Mouse (Mus musculus) lung, embryonic 15.5 days (tissue): ENCODE results near the gene Gpr18. TPM values are rescaled to one million over a fixed set of nuclear protein-coding genes. Genes with fewer than 3 reads are reported as not detected.

Experiments used
- ATAC-seq: fragments of 200-750 bp; cut with Nextera tagmentation; 2 replicates; pipeline ENCODE4 v1.8.0; 2017; ENCODE audit warnings: moderate number of reproducible peaks, borderline replicate concordance; ENCODE audit not compliant: low FRiP score, low TSS enrichment; ENCODE audit errors: extremely low read depth
- H3K27ac ChIP-seq: fragments of 300-500 bp; sonication (generic); 2 replicates; pipeline ENCODE4 v1.5.1; 2015; ENCODE audit warnings: moderate library complexity, mild to moderate bottlenecking, inconsistent platforms
- H3K27me3 ChIP-seq: fragments of 300-500 bp; sonication (generic); 2 replicates; pipeline ENCODE4 v1.6.1; 2015; ENCODE audit warnings: inconsistent platforms
- H3K36me3 ChIP-seq: fragments of 300-500 bp; sonication (generic); 2 replicates; pipeline ENCODE4 v1.6.1; 2015; ENCODE audit warnings: inconsistent platforms
- H3K4me1 ChIP-seq: fragments of 300-500 bp; sonication (generic); 2 replicates; pipeline ENCODE4 v1.6.1; 2015; ENCODE audit warnings: inconsistent platforms
- H3K4me2 ChIP-seq: fragments of 300-500 bp; sonication (generic); 2 replicates; pipeline ENCODE4 v1.6.1; 2015; ENCODE audit warnings: inconsistent platforms, mild to moderate bottlenecking, moderate library complexity
- H3K4me3 ChIP-seq: fragments of 300-500 bp; sonication (generic); 2 replicates; pipeline ENCODE4 v1.5.1; 2015; ENCODE audit warnings: mild to moderate bottlenecking, inconsistent platforms
- H3K9ac ChIP-seq: fragments of 300-500 bp; sonication (generic); 2 replicates; pipeline ENCODE4 v1.6.1; 2015; ENCODE audit warnings: inconsistent platforms
- H3K9me3 ChIP-seq: fragments of 300-500 bp; sonication (generic); 2 replicates; pipeline ENCODE4 v1.6.1; 2016; ENCODE audit warnings: inconsistent platforms
- WGBS: fragments of 180-500 bp; shearing (Covaris S2); methylation state at CpG from one replicate; pipeline ENCODE4 v1.1.7; 2015; 5-methylcytosine and 5-hydroxymethylcytosine counted together
- polyA plus RNA-seq: library from polyadenylated mRNA; unstranded; fragments of >200 nt; fragmentation: Nextera tagmentation; extraction: Ambion mirVana; gene quantifications from 2 replicates; pipeline ENCODE4 v1.2.1, GENCODE M21; 2015

Gene Gpr18
- polyA plus RNA-seq, 1 experiment from 2014 or later, result 0.55 TPM

GRCm38 (mm10) chr14:121958041-121958750, 42.6 kb upstream of the Gpr18 start:
- H3K4me1 ChIP-seq, result peaks cover 14% of the 10 kb centered on the region
- 80% methylated on average over 3 of the region's 3 CpGs for WGBS
- H3K9me3 ChIP-seq, result no peaks in the 10 kb centered on the region
- H3K9ac ChIP-seq, result no peak overlapping the region
- H3K27ac ChIP-seq, result no peak overlapping the region
- no peaks in the 10 kb centered on the region for H3K36me3 ChIP-seq
- no peaks in the 10 kb centered on the region for H3K27me3 ChIP-seq
- no peak for ATAC-seq
- no peak overlapping the region for H3K4me2 ChIP-seq
- H3K4me3 ChIP-seq, result no peak overlapping the region

DNA sequence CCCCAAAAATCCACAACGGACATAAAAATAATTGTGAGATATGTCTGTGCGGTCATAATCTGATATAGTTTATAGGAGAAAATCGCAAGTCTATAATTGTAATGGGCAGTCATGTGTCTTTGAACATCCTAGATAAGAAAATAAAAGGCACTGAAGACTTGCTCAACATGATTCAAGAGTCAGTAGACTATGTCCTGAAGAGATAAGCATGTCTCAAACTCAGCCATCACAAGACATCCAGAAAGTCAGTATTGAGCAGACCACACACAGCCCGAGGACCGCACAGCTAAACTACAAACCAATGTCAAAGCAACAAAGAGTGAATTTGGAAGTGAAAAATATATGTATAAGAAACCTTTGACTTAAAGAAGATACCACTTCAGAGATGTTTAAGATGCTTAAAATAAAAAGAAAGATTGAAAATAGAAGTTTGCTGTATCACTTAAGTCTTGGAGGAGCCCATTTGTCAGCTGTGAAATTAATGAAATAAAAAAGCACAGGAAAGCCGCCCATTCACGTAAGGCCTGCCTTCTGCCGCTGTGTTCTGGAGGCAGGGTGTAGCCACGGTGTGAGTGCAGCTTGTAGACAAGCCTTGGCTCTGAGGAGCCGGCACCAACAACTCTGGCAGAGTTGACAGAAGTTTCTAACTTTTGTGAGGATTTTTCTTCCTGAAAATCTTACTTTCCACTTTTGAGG, 41.7 kb upstream of the Gpr18 start:
- no peak overlapping the region for H3K9ac ChIP-seq
- no peaks in the 10 kb centered on the region for H3K36me3 ChIP-seq
- no peak overlapping the region for H3K27ac ChIP-seq
- no peak for ATAC-seq
- no peaks in the 10 kb centered on the region for H3K9me3 ChIP-seq
- WGBS, result 80% methylated on average over 10 of the region's 10 CpGs
- H3K4me3 ChIP-seq, result no peak overlapping the region
- H3K4me2 ChIP-seq, result no peak overlapping the region
- no peaks in the 10 kb centered on the region for H3K27me3 ChIP-seq
- peaks cover 9% of the 10 kb centered on the region for H3K4me1 ChIP-seq

GRCm38 (mm10) chr14:121956291-121956690, 40.7 kb upstream of the Gpr18 start:
- no peaks in the 10 kb centered on the region for H3K9me3 ChIP-seq
- no peaks in the 10 kb centered on the region for H3K27me3 ChIP-seq
- H3K4me3 ChIP-seq, result no peak overlapping the region
- peaks cover 1% of the 10 kb centered on the region; the same call in 1 of the 2 replicates for H3K4me1 ChIP-seq
- WGBS, result 88% methylated on average over 5 of the region's 5 CpGs
- H3K4me2 ChIP-seq, result no peak overlapping the region
- H3K36me3 ChIP-seq, result no peaks in the 10 kb centered on the region
- no peak for ATAC-seq
- no peak overlapping the region for H3K27ac ChIP-seq
- H3K9ac ChIP-seq, result no peak overlapping the region

DNA sequence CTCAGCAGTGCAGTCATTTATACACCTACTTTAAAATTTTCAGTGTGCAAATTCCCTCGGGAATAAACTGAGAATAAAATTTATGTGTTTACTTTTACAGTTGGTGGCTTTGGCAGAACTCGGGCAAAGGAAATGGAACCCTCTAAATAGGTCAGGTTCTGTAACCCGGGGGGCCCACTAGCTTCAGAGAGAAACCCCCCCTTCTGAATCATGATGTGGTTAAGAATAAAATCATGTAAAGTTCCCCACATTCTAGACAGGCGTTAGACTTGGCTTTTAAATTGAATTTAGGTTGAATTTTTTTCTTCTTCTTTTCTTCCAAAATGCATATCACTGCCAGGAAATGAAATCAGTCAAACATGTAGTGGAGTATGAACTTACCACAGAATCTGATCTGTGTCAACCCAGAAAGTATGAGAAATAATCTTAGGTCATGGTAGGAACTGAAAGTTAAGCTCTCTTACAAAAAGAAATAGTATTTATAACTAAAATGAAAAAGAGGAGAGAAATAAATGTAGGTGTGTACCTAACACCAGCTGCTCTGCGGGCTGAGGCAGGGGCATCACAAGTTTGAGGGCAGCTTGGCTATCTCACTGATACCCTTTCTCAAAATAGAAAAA, 39.7 kb upstream of the Gpr18 start:
- Histone ChIP-seq H3K36me3 (no peaks in the 10 kb centered on the region), H3K27me3 (no peaks in the 10 kb centered on the region), H3K4me1 (no peaks in the 10 kb centered on the region), H3K9me3 (no peaks in the 10 kb centered on the region), H3K4me2 (no peak overlapping the region), H3K27ac (no peak overlapping the region), H3K4me3 (no peak overlapping the region), H3K9ac (no peak overlapping the region)
- ATAC-seq, result no peak
- 61% methylated on average over 5 of the region's 5 CpGs for WGBS

DNA sequence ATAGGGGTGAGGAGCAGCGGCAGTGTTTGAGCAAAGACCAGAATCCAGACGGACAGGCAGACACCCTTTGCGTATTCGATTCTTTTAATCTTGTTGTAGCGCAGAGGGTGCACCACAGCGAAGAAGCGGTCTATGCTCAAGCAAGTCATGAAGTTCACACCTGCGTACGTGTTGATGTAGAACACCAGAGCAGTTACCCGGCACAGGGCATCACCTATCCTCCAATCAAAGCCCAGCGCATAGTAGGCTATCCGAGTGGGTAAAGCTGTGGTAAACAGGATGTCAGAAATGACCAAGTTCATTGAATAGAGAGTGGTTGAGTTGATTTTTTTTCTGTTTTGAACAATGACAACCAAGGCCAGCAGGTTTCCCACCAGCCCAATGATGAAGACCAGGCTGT, 39.0 kb upstream of the Gpr18 start:
- no peaks in the 10 kb centered on the region for H3K9me3 ChIP-seq
- WGBS, result 94% methylated on average over 12 of the region's 12 CpGs
- no peak overlapping the region for H3K4me2 ChIP-seq
- no peak overlapping the region for H3K9ac ChIP-seq
- no peaks in the 10 kb centered on the region for H3K36me3 ChIP-seq
- H3K4me1 ChIP-seq, result no peaks in the 10 kb centered on the region
- no peaks in the 10 kb centered on the region for H3K27me3 ChIP-seq
- no peak overlapping the region for H3K27ac ChIP-seq
- no peak overlapping the region for H3K4me3 ChIP-seq
- no peak for ATAC-seq

DNA sequence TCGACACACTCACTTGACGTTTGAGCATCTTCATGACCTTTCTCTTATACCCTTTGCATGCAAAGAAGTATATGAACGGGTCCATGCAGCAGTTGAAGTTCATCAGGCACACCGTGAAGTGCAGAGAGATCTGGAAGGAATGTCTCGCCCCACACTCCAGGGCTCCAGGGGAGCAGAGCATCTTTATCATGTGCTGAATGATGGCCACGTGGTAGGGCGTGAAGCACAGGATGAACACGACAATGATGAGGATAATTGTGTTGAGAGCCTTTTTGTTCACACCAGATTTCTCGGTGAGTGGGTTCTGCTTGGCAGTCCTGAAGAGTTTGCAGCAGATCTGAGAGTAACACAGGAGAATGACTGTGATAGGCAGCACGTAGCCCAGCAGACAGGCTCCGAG, 38.5 kb upstream of the Gpr18 start:
- Histone ChIP-seq H3K9ac (no peak overlapping the region), H3K4me3 (no peak overlapping the region), H3K36me3 (no peaks in the 10 kb centered on the region), H3K4me1 (no peaks in the 10 kb centered on the region), H3K4me2 (no peak overlapping the region), H3K9me3 (no peaks in the 10 kb centered on the region), H3K27me3 (no peaks in the 10 kb centered on the region), H3K27ac (no peak overlapping the region)
- WGBS, result 81% methylated on average over 11 of the region's 11 CpGs
- ATAC-seq, result no peak

DNA sequence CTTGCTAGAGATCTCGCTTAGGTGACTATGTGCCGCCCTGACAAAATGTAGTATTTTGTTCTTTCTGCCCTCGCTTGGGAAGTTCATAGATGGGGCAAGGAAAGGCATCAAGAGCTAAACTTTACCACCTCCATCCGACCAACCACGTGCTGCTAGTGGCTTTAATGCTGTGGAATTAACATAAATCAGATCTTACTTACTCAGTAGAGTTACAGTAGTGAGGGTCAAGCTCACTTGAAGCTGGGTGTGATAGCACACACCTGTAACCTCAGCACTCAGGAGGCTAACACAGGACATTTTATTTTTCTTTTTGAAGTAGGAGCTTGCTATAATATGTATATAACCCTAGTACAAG, 36.4 kb upstream of the Gpr18 start:
- WGBS, result 78% methylated on average over 5 of the region's 5 CpGs
- Histone ChIP-seq H3K4me1 (no peaks in the 10 kb centered on the region), H3K4me3 (no peak overlapping the region), H3K4me2 (no peak overlapping the region), H3K27ac (no peak overlapping the region), H3K9me3 (no peaks in the 10 kb centered on the region), H3K36me3 (no peaks in the 10 kb centered on the region), H3K9ac (no peak overlapping the region), H3K27me3 (no peaks in the 10 kb centered on the region)
- no peak for ATAC-seq

GRCm38 (mm10) chr14:121951399-121952045, 35.9 kb upstream of the Gpr18 start:
- no peaks in the 10 kb centered on the region for H3K9me3 ChIP-seq
- WGBS, result 53% methylated on average over 2 of the region's 2 CpGs
- no peak overlapping the region for H3K27ac ChIP-seq
- H3K36me3 ChIP-seq, result no peaks in the 10 kb centered on the region
- H3K27me3 ChIP-seq, result no peaks in the 10 kb centered on the region
- ATAC-seq, result no peak
- no peak overlapping the region for H3K9ac ChIP-seq
- no peak overlapping the region for H3K4me2 ChIP-seq
- H3K4me3 ChIP-seq, result no peak overlapping the region
- no peaks in the 10 kb centered on the region for H3K4me1 ChIP-seq

DNA sequence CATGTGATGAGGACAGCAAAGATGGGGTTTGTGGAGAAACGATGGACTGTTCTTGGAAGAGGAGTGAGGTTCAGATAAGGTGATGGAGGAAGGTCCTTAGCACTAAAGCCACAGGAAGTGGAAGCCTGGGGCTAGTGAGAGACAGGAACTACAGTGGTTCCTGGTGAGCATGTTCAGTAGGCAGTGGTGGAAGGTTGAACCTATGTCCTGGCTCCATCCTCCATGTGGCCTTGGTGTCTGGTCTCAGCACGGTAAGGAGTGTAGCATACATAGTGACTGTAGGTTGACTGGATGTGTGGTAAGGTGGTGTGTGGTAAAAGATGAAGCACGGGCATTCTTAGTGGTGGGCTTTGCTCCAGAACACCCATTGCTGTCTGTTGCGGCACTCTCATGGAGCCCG, 34.3 kb upstream of the Gpr18 start:
- WGBS, result 86% methylated on average over 5 of the region's 5 CpGs
- Histone ChIP-seq H3K27ac (no peak overlapping the region), H3K36me3 (no peaks in the 10 kb centered on the region), H3K4me2 (no peak overlapping the region), H3K27me3 (no peaks in the 10 kb centered on the region), H3K9me3 (no peaks in the 10 kb centered on the region), H3K4me1 (no peaks in the 10 kb centered on the region), H3K4me3 (no peak overlapping the region), H3K9ac (no peak overlapping the region)
- no peak for ATAC-seq

GRCm38 (mm10) chr14:121949436-121949835, 33.9 kb upstream of the Gpr18 start:
- no peak for ATAC-seq
- Histone ChIP-seq H3K36me3 (no peaks in the 10 kb centered on the region), H3K9ac (no peak overlapping the region), H3K9me3 (no peaks in the 10 kb centered on the region), H3K4me1 (no peaks in the 10 kb centered on the region), H3K4me3 (no peak overlapping the region), H3K4me2 (no peak overlapping the region), H3K27ac (no peak overlapping the region), H3K27me3 (no peaks in the 10 kb centered on the region)
- WGBS, result 94% methylated on average over 3 of the region's 3 CpGs

- no peaks in the 10 kb centered on the region for H3K9me3 ChIP-seq
- no peak overlapping the region for H3K4me3 ChIP-seq
Observed at GRCm38 (mm10) chr14:121947966-121948365, 32.4 kb upstream of the Gpr18 start.

DNA sequence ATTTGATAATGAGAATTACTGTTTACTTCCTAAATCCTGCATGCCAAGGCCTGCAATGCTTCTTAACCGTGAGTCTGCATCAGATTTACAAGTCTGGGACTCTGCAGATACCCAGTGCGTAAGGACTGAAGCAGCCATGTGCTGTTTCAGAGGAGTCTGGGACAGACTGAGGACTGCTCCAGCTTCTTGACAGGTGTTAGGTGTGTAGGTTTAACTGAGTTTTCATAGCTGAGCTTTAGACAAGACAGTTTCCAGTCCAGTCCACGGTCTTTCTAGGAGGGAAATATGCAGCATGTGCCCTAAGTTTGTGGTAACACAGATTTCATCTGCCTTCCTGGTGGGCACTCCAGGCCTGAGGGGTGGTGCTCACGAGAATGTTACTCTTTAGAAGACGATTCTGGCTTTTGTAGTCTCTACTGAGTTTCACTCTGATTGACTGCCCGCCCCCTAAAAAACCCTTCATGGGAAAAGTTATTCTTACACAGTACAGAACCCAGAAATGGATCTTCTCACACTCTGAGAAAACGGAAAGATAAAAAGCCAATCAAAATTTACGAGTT, 31.7 kb upstream of the Gpr18 start:
- no peak overlapping the region for H3K27ac ChIP-seq
- H3K9me3 ChIP-seq, result no peaks in the 10 kb centered on the region
- H3K4me2 ChIP-seq, result no peak overlapping the region
- no peaks in the 10 kb centered on the region for H3K4me1 ChIP-seq
- H3K27me3 ChIP-seq, result no peaks in the 10 kb centered on the region
- ATAC-seq, result no peak
- no peak overlapping the region for H3K9ac ChIP-seq
- no peaks in the 10 kb centered on the region for H3K36me3 ChIP-seq
- WGBS, result 62% methylated on average over 8 of the region's 8 CpGs
- no peak overlapping the region for H3K4me3 ChIP-seq

More at GRCm38 (mm10) chr14:121947966-121948365, 32.4 kb upstream of the Gpr18 start:
- H3K9ac ChIP-seq, result no peak overlapping the region
- ATAC-seq, result no peak
- H3K27ac ChIP-seq, result no peak overlapping the region
- no peaks in the 10 kb centered on the region for H3K36me3 ChIP-seq
- no peaks in the 10 kb centered on the region for H3K27me3 ChIP-seq
- H3K4me1 ChIP-seq, result no peaks in the 10 kb centered on the region
- H3K4me2 ChIP-seq, result no peak overlapping the region
- WGBS, result 68% methylated on average over 3 of the region's 3 CpGs
